7 mouse cellular contexts compared by ENCODE assay signal in the genomic region with DNA sequence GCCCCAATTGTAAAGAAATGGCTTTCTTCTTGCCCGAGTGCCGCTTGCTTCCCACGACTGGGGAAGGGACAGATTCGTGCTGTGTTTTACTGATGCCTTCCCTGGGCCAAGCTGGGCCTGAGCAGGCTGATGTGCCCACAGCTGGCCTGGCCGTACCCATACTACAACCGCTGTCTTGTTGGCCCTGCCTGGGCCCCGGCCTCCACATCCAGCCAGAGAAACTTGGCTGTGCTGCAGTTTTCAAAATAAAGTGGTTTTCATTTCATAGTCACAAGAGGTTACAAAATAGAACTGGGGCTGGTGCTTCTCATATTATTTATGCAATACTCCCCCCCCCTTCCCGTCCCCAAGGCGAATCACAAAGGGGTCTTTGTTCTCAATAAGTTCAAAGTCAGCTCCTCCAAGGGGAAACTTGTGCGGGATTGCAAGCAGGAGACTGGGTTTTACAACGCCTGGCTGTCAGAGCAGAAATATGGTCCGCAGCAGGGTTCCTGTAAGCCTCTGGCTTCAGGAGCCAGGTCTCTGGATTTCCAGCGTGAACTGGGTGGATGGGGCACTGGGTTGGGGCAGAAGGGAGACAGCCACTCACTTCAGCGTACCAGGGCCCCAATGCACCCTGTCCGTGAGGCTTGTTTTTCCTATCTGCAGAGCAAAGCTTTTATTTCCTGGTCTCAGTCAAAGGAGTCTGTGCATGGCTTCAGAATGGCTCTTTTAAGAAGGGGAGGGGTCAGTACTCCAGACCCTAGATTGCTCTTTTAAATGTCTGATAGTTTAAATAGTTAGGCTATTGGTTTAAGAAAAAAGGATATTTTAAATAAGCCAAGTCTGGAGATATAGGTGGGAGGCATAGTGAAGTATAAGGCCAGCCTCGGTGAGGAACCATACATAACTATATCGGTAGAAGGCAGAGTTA.
A peak's percentile ranks its signal among the peaks of the same experiment; 100 is the strongest.
DNase-seq lines count a peak whose midpoint lies in the region; ATAC-seq and TF ChIP-seq lines count a peak whose summit lies in the region.

No protein-coding gene starts in this region.

- TF ChIP-seq CTCF in spleen, adult 2 months (IDR thresholded peaks at IDR 0.05; ENCODE audit: extremely low read depth, insufficient read depth, insufficient read length, insufficient replicate concordance) = no peak

- H3K4me2 ChIP-seq in embryonic facial prominence, embryonic 13.5 days = no peak overlapping the region
- no peak overlapping the region; the same call in 1 of the 2 replicates for H3K4me2 ChIP-seq in midbrain, embryonic 14.5 days (ENCODE audit: low read length)

- peak overlapping the region; percentile 36; the same call in 1 of the 2 replicates for H3K9ac ChIP-seq in embryonic facial prominence, embryonic 13.5 days
- H3K9ac ChIP-seq in midbrain, embryonic 14.5 days (replicated peaks; ENCODE audit: low read length) = no peak overlapping the region; the same call in 1 of the 2 replicates

- no peaks in the 10 kb centered on the region for H3K9me3 ChIP-seq in embryonic facial prominence, embryonic 13.5 days
- H3K9me3 ChIP-seq in heart, embryonic 10.5 days = no peaks in the 10 kb centered on the region
- no peaks in the 10 kb centered on the region for H3K9me3 ChIP-seq in midbrain, embryonic 14.5 days (ENCODE audit: control insufficient read depth, low read length)

- ATAC-seq in embryonic facial prominence, embryonic 13.5 days (ENCODE audit: insufficient number of reproducible peaks, insufficient read depth, low FRiP score, low TSS enrichment, low read depth) = peak; percentile 60; the same call in 1 of the 2 replicates
- peak; percentile 48; the same call in 1 of the 2 replicates for ATAC-seq in midbrain, embryonic 14.5 days (ENCODE audit: low FRiP score, low TSS enrichment)

- H3K36me3 ChIP-seq in spleen, adult 2 months (ENCODE audit: control insufficient read depth, insufficient read depth, low read length) = no peaks in the 10 kb centered on the region
- no peaks in the 10 kb centered on the region for H3K36me3 ChIP-seq in embryonic facial prominence, embryonic 13.5 days
- no peaks in the 10 kb centered on the region for H3K36me3 ChIP-seq in heart, embryonic 10.5 days
- H3K36me3 ChIP-seq in midbrain, embryonic 14.5 days (ENCODE audit: control insufficient read depth, insufficient read depth, low read length) = no peaks in the 10 kb centered on the region

- peak overlapping the region; percentile 66 for H3K27ac ChIP-seq in spleen, adult 2 months (ENCODE audit: insufficient read depth, low read length)
- H3K27ac ChIP-seq in embryonic facial prominence, embryonic 13.5 days = peak overlapping the region; percentile 94
- peak overlapping the region; percentile 83 for H3K27ac ChIP-seq in heart, embryonic 10.5 days
- H3K27ac ChIP-seq in midbrain, embryonic 14.5 days (replicated peaks; ENCODE audit: low read depth, low read length) = peak overlapping the region; percentile 75

- 46% methylated on average over 17 of the region's 17 CpGs for WGBS in spleen, adult 2 months
- 33% methylated on average over 17 of the region's 17 CpGs for WGBS in embryonic facial prominence, embryonic 13.5 days
- WGBS in heart, embryonic 10.5 days = 67% methylated on average over 17 of the region's 17 CpGs
- WGBS in midbrain, embryonic 14.5 days = 21% methylated on average over 17 of the region's 17 CpGs

- intact Hi-C loops in left cerebral cortex, postnatal 10 days (cut with DNase I) = no loop called here

- H3K4me1 ChIP-seq in spleen, adult 2 months (ENCODE audit: control insufficient read depth, insufficient read depth, insufficient read length) = peaks cover 27% of the 10 kb centered on the region; the same call in 1 of the 2 replicates
- H3K4me1 ChIP-seq in embryonic facial prominence, embryonic 13.5 days = peaks cover 47% of the 10 kb centered on the region
- H3K4me1 ChIP-seq in heart, embryonic 10.5 days = peaks cover 65% of the 10 kb centered on the region
- peaks cover 7% of the 10 kb centered on the region; the same call in 1 of the 2 replicates for H3K4me1 ChIP-seq in midbrain, embryonic 14.5 days (ENCODE audit: control insufficient read depth, insufficient read depth, low read length)

- no peak for TF ChIP-seq POLR2A in spleen, adult 2 months (IDR thresholded peaks at IDR 0.05; ENCODE audit: low read depth, low read length)

- no peaks in the 10 kb centered on the region for H3K27me3 ChIP-seq in spleen, adult 2 months (ENCODE audit: control insufficient read depth, insufficient read depth, low read length)
- H3K27me3 ChIP-seq in embryonic facial prominence, embryonic 13.5 days = no peaks in the 10 kb centered on the region
- no peaks in the 10 kb centered on the region for H3K27me3 ChIP-seq in heart, embryonic 10.5 days (ENCODE audit: insufficient read depth, poor library complexity, severe bottlenecking)
- H3K27me3 ChIP-seq in midbrain, embryonic 14.5 days (ENCODE audit: control insufficient read depth, insufficient read depth, low read length) = no peaks in the 10 kb centered on the region

- no peak for DNase-seq in spleen, adult 2 months (ENCODE audit: low read depth in 1 of 2, low spot score in 2 of 2)
- no peak for DNase-seq in spleen, postnatal 36 days (ENCODE audit: low spot score in 2 of 2)
- peak; percentile 68 for DNase-seq in heart, embryonic 10.5 days (ENCODE audit: low spot score)
- DNase-seq in left cerebral cortex, postnatal 10 days (ENCODE audit: extremely low spot score in 1 of 2, low spot score in 2 of 2) = peak; percentile 13 to 51
- DNase-seq in midbrain, embryonic 14.5 days = peak; percentile 68
- no peak for DNase-seq in B cell, adult 2 months

- no peak overlapping the region for H3K4me3 ChIP-seq in spleen, adult 2 months (ENCODE audit: extremely low read depth, insufficient read depth, insufficient read length)
- H3K4me3 ChIP-seq in embryonic facial prominence, embryonic 13.5 days = no peak overlapping the region
- H3K4me3 ChIP-seq in heart, embryonic 10.5 days = no peak overlapping the region
- no peak overlapping the region for H3K4me3 ChIP-seq in midbrain, embryonic 14.5 days (replicated peaks; ENCODE audit: low read depth, low read length)

Comparison
In these comparisons a context has a peak if more than half of its experiments do, and no peak if none do; other contexts are left out.
1. DNase-seq: peak in heart, embryonic 10.5 days (single experiment), left cerebral cortex, postnatal 10 days (2 of 2) and midbrain, embryonic 14.5 days (single experiment); none in spleen, adult 2 months (0 of 2), spleen, postnatal 36 days (0 of 2) and B cell, adult 2 months (0 of 2).
2. Peak in every context shown above with its lines, with median percentiles within 50 percentile points of each other: H3K27ac ChIP-seq.